Mouse (Mus musculus) liver, embryonic 14 days (tissue): ENCODE data around the gene Fastkd3. TPM values are rescaled to one million over a fixed set of nuclear protein-coding genes. Genes with fewer than 3 reads are reported as not detected.

Source experiments
- polyA plus RNA-seq: library from polyadenylated mRNA; depleted of rRNA; stranded (reverse); fragments of >200 nt; gene quantifications from 2 replicates; pipeline ENCODE4 v1.2.3, GENCODE M21; 2012; rRNA removed

Gene Fastkd3
- polyA plus RNA-seq = 7.9 and 9.0 TPM in 2 replicates

GRCm38 (mm10) chr13:68581747-68582516, at the start of gene Fastkd3, which contains the start of gene Mtrr:
TSS of gene Fastkd3 (plus strand) at chr13:68582234.
TSS of gene Mtrr (minus strand) at chr13:68582149.

GRCm38 (mm10) chr13:68597199-68597598, 15.2 kb downstream of the Fastkd3 start, which contains the start of gene 1700001L19Rik:
TSS of gene 1700001L19Rik (plus strand) at chr13:68597421.

Other genes starting within 250 kb of the Fastkd3 start
- gene Mtrr, start 85 bp upstream of the Fastkd3 start, polyA plus RNA-seq = 6.9 and 8.5 TPM in 2 replicates
- not detected in 2 replicates for gene 1700001L19Rik, start 15.2 kb downstream of the Fastkd3 start, polyA plus RNA-seq